Mouse (Mus musculus): ENCODE data around the gene Pcyt2.

GRCm38 (mm10) chr11:120615606-120616203 is 2.0 kb downstream of the Pcyt2 start:
- TF ChIP-seq CTCF (IDR thresholded peaks at IDR 0.05; ENCODE audit: insufficient read depth, low read depth, low read length) = no peak
- TF ChIP-seq POLR2A (IDR thresholded peaks at IDR 0.05; ENCODE audit: insufficient read depth, low read depth, low read length) = no peak
